Mouse (Mus musculus) induced T-regulatory cell, adult 2 months (primary cell): ENCODE measurements at regions not wholly inside any gene's neighbourhood (a gene's known extent, or its start where the extent isn't known, plus 50 kb on each side); places are given as distances from the start of the nearest gene placed in this dataset.

Experiments
- DNase-seq: peaks from one replicate; pipeline ENCODE4 v3.0.0-alpha.2; 2012; ENCODE audit warnings: low read depth

- DNase-seq, result no peak
These were observed 331.7 kb downstream of the Setd4 start for GRCm38 (mm10) chr16:93272146-93272545.

GRCm38 (mm10) chr16:93264061-93264585, 339.7 kb downstream of the Setd4 start:
- DNase-seq, result no peak

GRCm38 (mm10) chr16:93263141-93263815, 340.6 kb downstream of the Setd4 start:
- DNase-seq, result no peak

- no peak for DNase-seq
These were observed 357.0 kb downstream of the Setd4 start for GRCm38 (mm10) chr16:93246825-93247224.

- no peak for DNase-seq
These were observed 358.1 kb downstream of the Setd4 start for GRCm38 (mm10) chr16:93245738-93246137.

- DNase-seq, result no peak
These were observed 365.0 kb downstream of the Setd4 start for GRCm38 (mm10) chr16:93238898-93239297.

- no peak for DNase-seq
These were observed 365.5 kb downstream of the Setd4 start for GRCm38 (mm10) chr16:93238326-93238725.

GRCm38 (mm10) chr16:93225644-93226043, 378.2 kb downstream of the Setd4 start:
- no peak for DNase-seq

GRCm38 (mm10) chr16:93225196-93225595, 378.7 kb downstream of the Setd4 start:
- no peak for DNase-seq

- DNase-seq, result no peak
These were observed 384.1 kb downstream of the Setd4 start for GRCm38 (mm10) chr16:93219731-93220130.

GRCm38 (mm10) chr16:93218402-93218801, 385.5 kb downstream of the Setd4 start:
- DNase-seq, result peak; percentile 19

- no peak for DNase-seq
These were observed 386.1 kb downstream of the Setd4 start for GRCm38 (mm10) chr16:93217600-93218226.

- no peak for DNase-seq
These were observed 388.2 kb downstream of the Setd4 start for GRCm38 (mm10) chr16:93215630-93216029.

GRCm38 (mm10) chr16:93213618-93214017, 387.7 kb upstream of the Runx1 start:
- no peak for DNase-seq

- DNase-seq, result no peak
These were observed 381.7 kb upstream of the Runx1 start for GRCm38 (mm10) chr16:93207675-93208074.

- DNase-seq, result no peak
These were observed 381.3 kb upstream of the Runx1 start for GRCm38 (mm10) chr16:93207217-93207616.

- no peak for DNase-seq
These were observed 380.4 kb upstream of the Runx1 start for GRCm38 (mm10) chr16:93206325-93206724.

- DNase-seq, result no peak
These were observed 378.7 kb upstream of the Runx1 start for GRCm38 (mm10) chr16:93204601-93205000.

- no peak for DNase-seq
These were observed 376.6 kb upstream of the Runx1 start for GRCm38 (mm10) chr16:93202591-93202990.

GRCm38 (mm10) chr16:93197300-93197699, 371.4 kb upstream of the Runx1 start:
- DNase-seq, result no peak

- no peak for DNase-seq
These were observed 368.1 kb upstream of the Runx1 start for GRCm38 (mm10) chr16:93193921-93194481.

- peak; percentile 26 for DNase-seq
These were observed 367.3 kb upstream of the Runx1 start for GRCm38 (mm10) chr16:93193263-93193662.

- peak; percentile 23 for DNase-seq
These were observed 366.8 kb upstream of the Runx1 start for GRCm38 (mm10) chr16:93192651-93193173.
